Mouse (Mus musculus) gastrocnemius, postnatal 10 days (tissue): Measurements from ENCODE around the gene Sept11. TPM values are rescaled to one million over a fixed set of nuclear protein-coding genes. Genes with fewer than 3 reads are reported as not detected.

Experiments used
- DNase-seq: peaks from one replicate; pipeline ENCODE4 v3.0.0; 2021; ENCODE audit warnings: mixed read lengths
- total RNA-seq, 2 experiments: library from RNA; stranded (reverse); gene quantifications; 2 replicates each; pipeline ENCODE4 v1.2.3; 2021

Gene Sept11
- total RNA-seq, 2 experiments from 2014 or later, result 161 to 185 TPM

GRCm38 (mm10) chr5:93126222-93126929, 33.1 kb downstream of the Sept11 start:
- no peak for DNase-seq

GRCm38 (mm10) chr5:93126930-93127562, 33.8 kb downstream of the Sept11 start:
- no peak for DNase-seq

- peak; percentile 27 for DNase-seq
These were observed 34.5 kb downstream of the Sept11 start for GRCm38 (mm10) chr5:93127722-93128121.

GRCm38 (mm10) chr5:93128765-93129164, 35.5 kb downstream of the Sept11 start:
- no peak for DNase-seq

GRCm38 (mm10) chr5:93129953-93130352, 36.7 kb downstream of the Sept11 start:
- no peak for DNase-seq

GRCm38 (mm10) chr5:93131401-93131800, 38.2 kb downstream of the Sept11 start:
- no peak for DNase-seq

GRCm38 (mm10) chr5:93133445-93134244, 40.4 kb downstream of the Sept11 start:
- no peak for DNase-seq

GRCm38 (mm10) chr5:93135368-93136107, 42.3 kb downstream of the Sept11 start:
- no peak for DNase-seq

- peak; percentile 34 for DNase-seq
These were observed 43.8 kb downstream of the Sept11 start for GRCm38 (mm10) chr5:93136956-93137586.

GRCm38 (mm10) chr5:93139350-93139749, 46.1 kb downstream of the Sept11 start:
- no peak for DNase-seq

GRCm38 (mm10) chr5:93140747-93141146, 47.5 kb downstream of the Sept11 start:
- DNase-seq, result no peak

GRCm38 (mm10) chr5:93143360-93144091, 50.3 kb downstream of the Sept11 start:
- DNase-seq, result no peak

GRCm38 (mm10) chr5:93144874-93145273, 51.6 kb downstream of the Sept11 start:
- DNase-seq, result no peak

- DNase-seq, result no peak
These were observed 52.3 kb downstream of the Sept11 start for GRCm38 (mm10) chr5:93145504-93145903.

GRCm38 (mm10) chr5:93149969-93150777, 56.9 kb downstream of the Sept11 start:
- DNase-seq, result no peak

GRCm38 (mm10) chr5:93151985-93152384, 58.7 kb downstream of the Sept11 start:
- no peak for DNase-seq

GRCm38 (mm10) chr5:93152451-93152850, 59.2 kb downstream of the Sept11 start:
- no peak for DNase-seq

- DNase-seq, result no peak
These were observed 61.2 kb downstream of the Sept11 start for GRCm38 (mm10) chr5:93154401-93154800.

GRCm38 (mm10) chr5:93163541-93163940, 70.3 kb downstream of the Sept11 start:
- peak; percentile 55 for DNase-seq

- DNase-seq, result peak; percentile 2
These were observed 74.8 kb downstream of the Sept11 start for GRCm38 (mm10) chr5:93167919-93168516.
